Mouse (Mus musculus) hindbrain, embryonic 11.5 days (tissue): Measurements from ENCODE around the gene C2cd4a. TPM values are rescaled to one million over a fixed set of nuclear protein-coding genes. Genes with fewer than 3 reads are reported as not detected.

Source experiments
- ATAC-seq: fragments of 200-750 bp; cut with Nextera tagmentation; 2 replicates; pipeline ENCODE4 v1.8.0; 2017; ENCODE audit warnings: mild to moderate bottlenecking, moderate TSS enrichment, moderate library complexity; ENCODE audit not compliant: low FRiP score
- DNase-seq: peaks from one replicate; pipeline ENCODE4 v3.0.0-alpha.2; 2015; ENCODE audit warnings: low spot score
- H3K27ac ChIP-seq: fragments of 300-500 bp; sonication (generic); 2 replicates; pipeline ENCODE4 v1.5.1; 2014; ENCODE audit warnings: mild to moderate bottlenecking, low read depth, low read length
- H3K27me3 ChIP-seq: fragments of 300-500 bp; sonication (generic); 2 replicates; pipeline ENCODE4 v1.6.1; 2014; ENCODE audit warnings: mild to moderate bottlenecking, low read length, moderate library complexity, mixed read lengths; ENCODE audit not compliant: control insufficient read depth, insufficient read depth
- H3K36me3 ChIP-seq: fragments of 300-500 bp; sonication (generic); 2 replicates; pipeline ENCODE4 v1.6.1; 2014; ENCODE audit warnings: mild to moderate bottlenecking, low read length, moderate library complexity, mixed read lengths; ENCODE audit not compliant: control insufficient read depth, insufficient read depth
- H3K4me1 ChIP-seq: fragments of 300-500 bp; sonication (generic); replicated peaks from 2 replicates; pipeline ENCODE4 v1.6.1; 2014; ENCODE audit warnings: low read length, mixed read lengths; ENCODE audit not compliant: control insufficient read depth, insufficient read depth
- H3K4me2 ChIP-seq: fragments of 300-500 bp; sonication (generic); replicated peaks from 2 replicates; pipeline ENCODE4 v1.6.1; 2014; ENCODE audit warnings: mild to moderate bottlenecking, low read depth, low read length
- H3K4me3 ChIP-seq: fragments of 300-500 bp; sonication (generic); 2 replicates; pipeline ENCODE4 v1.5.1; 2014; ENCODE audit warnings: low read depth, low read length
- H3K9ac ChIP-seq: fragments of 300-500 bp; sonication (generic); 2 replicates; pipeline ENCODE4 v1.6.1; 2014; ENCODE audit warnings: low read depth, low read length
- H3K9me3 ChIP-seq: fragments of 300-500 bp; sonication (generic); 2 replicates; pipeline ENCODE4 v1.6.1; 2016; ENCODE audit warnings: low read length; ENCODE audit not compliant: control insufficient read depth
- WGBS: fragments of 180-500 bp; shearing (Covaris S2); extraction: QIAGEN DNeasy Blood & Tissue Kit; methylation state at CpG from one replicate; pipeline ENCODE4 v1.1.7; 2014; 5-methylcytosine and 5-hydroxymethylcytosine counted together
- polyA plus RNA-seq: library from polyadenylated mRNA; unstranded; fragments of >200 nt; fragmentation: Nextera tagmentation; extraction: Ambion mirVana; gene quantifications from 2 replicates; pipeline ENCODE4 v1.2.1, GENCODE M21; 2014

The C2cd4a gene
- polyA plus RNA-seq, 1 experiment from 2014 or later, result not detected

DNA sequence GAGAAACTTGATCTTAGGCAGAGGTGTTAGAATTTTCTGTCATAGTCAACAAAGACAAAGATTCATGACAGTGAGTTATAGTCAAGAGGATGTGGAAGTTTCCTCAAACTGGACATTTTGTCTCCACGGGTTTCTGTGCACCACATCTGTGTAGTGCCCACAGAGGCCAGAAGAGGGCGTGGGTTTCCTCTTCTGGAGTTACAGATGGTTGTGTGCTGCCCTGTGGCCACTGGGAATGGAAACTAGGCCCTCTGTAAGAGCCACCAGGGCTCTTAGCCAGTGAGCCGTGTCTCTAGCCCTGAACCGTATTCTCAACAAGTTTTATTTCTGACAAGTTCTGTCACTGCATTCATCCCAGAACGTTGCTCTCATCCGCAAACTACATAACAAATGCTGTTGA is 21.6 kb downstream of the C2cd4a start:
- 66% methylated on average over 6 of the region's 6 CpGs for WGBS

DNA sequence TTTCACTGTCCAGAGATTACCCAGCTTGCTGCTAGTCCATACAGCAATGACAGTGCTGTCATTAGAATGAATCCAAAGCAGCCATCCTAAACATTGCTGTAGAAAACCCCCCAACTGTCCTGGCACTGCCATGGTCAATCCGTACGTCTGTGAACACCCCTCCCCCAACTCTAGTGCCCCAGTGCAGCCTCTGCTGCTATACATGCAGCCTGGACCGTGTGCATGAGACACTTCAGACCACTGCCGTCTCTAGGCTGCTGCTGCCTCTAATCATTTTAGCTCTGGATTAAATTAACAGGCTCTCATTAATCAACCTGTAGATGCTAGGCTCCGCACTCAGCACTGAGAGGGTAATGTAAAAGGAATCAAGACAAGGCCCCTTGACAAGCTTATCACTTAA is 25.1 kb downstream of the C2cd4a start:
- Histone ChIP-seq H3K4me1 (no peaks in the 10 kb centered on the region), H3K27me3 (no peaks in the 10 kb centered on the region), H3K36me3 (no peaks in the 10 kb centered on the region), H3K27ac (no peak overlapping the region), H3K4me2 (no peak overlapping the region), H3K9ac (no peak overlapping the region), H3K9me3 (no peaks in the 10 kb centered on the region), H3K4me3 (no peak overlapping the region)
- DNase-seq, result no peak
- 75% methylated on average over 5 of the region's 5 CpGs for WGBS
- no peak for ATAC-seq

More for the DNA sequence above, 21.6 kb downstream of the C2cd4a start:
- Histone ChIP-seq H3K9me3 (no peaks in the 10 kb centered on the region), H3K4me3 (no peak overlapping the region), H3K4me1 (no peaks in the 10 kb centered on the region), H3K27ac (no peak overlapping the region), H3K4me2 (no peak overlapping the region), H3K36me3 (no peaks in the 10 kb centered on the region), H3K9ac (no peak overlapping the region), H3K27me3 (no peaks in the 10 kb centered on the region)
- no peak for DNase-seq
- ATAC-seq, result no peak

DNA sequence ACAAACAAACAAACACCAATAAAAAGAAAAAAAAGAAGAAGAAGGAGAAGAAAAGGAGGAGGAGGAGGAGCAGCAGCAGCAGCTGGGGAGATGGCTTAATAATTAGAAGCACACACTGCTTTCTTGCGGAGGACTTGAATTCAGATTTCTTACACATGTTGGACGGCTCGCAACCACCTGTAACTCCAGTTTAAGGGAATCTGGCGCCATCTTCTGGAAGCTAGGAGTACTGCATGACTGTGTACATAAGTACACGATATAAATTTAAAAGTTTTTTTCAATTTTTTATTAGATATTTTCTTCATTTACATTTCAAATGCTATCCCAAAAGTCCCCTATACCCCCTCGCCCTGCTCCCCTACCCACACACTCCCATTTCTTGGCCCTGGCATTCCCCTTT is 29.9 kb downstream of the C2cd4a start:
- H3K9ac ChIP-seq, result no peak overlapping the region
- no peaks in the 10 kb centered on the region for H3K4me1 ChIP-seq
- no peak overlapping the region for H3K27ac ChIP-seq
- no peaks in the 10 kb centered on the region for H3K9me3 ChIP-seq
- WGBS, result 39% methylated on average over 6 of the region's 6 CpGs
- H3K36me3 ChIP-seq, result no peaks in the 10 kb centered on the region
- no peak overlapping the region for H3K4me2 ChIP-seq
- peak; percentile 74 for DNase-seq
- H3K27me3 ChIP-seq, result no peaks in the 10 kb centered on the region
- no peak for ATAC-seq
- H3K4me3 ChIP-seq, result no peak overlapping the region

DNA sequence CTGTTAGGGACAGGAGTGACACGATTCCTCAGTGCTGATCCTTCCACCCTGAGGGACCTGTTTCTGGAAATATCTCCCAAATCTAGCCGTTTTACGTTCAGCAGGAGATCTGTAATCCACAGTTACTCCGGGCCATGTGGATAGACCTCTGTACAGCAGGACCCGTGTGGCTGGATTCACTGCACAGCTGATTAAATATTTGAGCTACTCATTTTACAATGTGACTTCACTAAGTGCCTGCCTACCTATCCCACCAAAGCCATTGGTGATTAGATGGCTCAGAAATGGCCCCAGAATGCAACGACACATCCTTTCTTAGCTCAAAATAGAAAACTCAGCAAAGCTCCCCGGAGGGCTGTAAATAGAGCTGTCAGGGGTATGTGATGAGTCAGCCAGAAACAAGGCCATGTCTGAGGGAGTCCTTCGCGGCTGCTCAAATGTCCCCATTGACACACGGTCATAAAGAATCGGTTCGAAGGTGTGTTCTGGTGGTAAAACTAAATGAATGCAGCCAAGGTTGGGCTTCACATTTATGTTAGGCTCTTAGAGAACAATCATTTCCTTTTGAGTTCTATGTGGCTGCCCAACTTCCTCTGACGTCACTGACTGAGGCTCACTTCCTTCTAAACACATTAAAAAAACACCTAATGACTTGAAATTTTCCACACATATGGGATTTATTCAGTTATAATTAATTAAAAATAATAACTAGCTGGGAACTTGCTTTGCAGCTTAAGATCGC is 32.9 kb downstream of the C2cd4a start:
- ATAC-seq (no peak), DNase-seq (no peak)
- 72% methylated on average over 14 of the region's 14 CpGs for WGBS
- no peak overlapping the region for H3K9ac ChIP-seq
- H3K4me1 ChIP-seq, result no peaks in the 10 kb centered on the region
- H3K36me3 ChIP-seq, result no peaks in the 10 kb centered on the region
- H3K9me3 ChIP-seq, result no peaks in the 10 kb centered on the region
- H3K4me2 ChIP-seq, result no peak overlapping the region
- H3K27ac ChIP-seq, result no peak overlapping the region
- no peak overlapping the region for H3K4me3 ChIP-seq
- H3K27me3 ChIP-seq, result no peaks in the 10 kb centered on the region

DNA sequence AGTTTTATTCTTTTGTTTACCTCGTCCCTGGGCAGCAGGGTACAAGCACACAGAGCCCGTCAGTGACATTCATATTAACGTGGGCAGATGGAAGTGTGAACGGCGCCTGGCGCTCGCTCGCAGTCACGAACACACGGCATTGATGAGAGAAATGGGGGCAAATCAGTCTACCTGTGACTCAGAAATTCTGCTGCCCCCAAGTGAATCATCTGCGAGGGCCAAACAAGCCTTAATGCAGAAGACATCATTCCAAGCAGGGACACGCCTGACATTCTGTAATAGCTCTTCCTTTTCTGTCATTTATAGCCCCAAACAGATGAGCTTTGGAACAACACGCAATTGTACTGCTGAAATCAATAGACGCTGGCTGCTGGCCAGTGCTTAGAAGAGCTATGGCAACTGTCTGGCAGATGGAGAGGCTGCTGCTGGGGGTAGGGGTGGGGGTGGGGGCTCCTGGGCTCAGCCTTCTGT is 36.9 kb downstream of the C2cd4a start:
- H3K27ac ChIP-seq, result peak overlapping the region; percentile 67
- H3K27me3 ChIP-seq, result no peaks in the 10 kb centered on the region
- WGBS, result 61% methylated on average over 14 of the region's 14 CpGs
- H3K4me3 ChIP-seq, result no peak overlapping the region
- ATAC-seq (peak; percentile 76), DNase-seq (peak; percentile 38)
- H3K4me1 ChIP-seq, result no peaks in the 10 kb centered on the region
- H3K9ac ChIP-seq, result no peak overlapping the region
- H3K36me3 ChIP-seq, result no peaks in the 10 kb centered on the region
- no peaks in the 10 kb centered on the region for H3K9me3 ChIP-seq
- no peak overlapping the region for H3K4me2 ChIP-seq

DNA sequence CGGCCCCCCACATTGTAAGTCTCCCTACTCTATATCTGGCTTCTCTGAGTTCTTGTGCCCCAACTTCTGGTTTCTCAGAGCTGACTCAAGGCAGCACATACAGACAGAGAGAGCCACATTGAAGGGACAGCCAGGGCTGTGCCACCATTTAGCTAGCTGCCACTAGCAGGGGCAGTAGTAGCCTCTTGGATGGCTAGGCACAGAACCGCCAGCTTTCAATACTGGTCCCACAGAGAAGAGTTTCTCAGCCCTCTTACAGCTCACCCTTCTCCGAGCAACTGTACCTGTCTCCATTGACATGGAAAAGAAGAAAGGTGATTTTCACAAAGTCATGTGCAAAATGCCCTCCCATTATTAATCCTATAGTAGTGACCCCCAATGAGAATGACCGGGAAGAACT is 37.5 kb downstream of the C2cd4a start:
- WGBS, result 93% methylated on average over 4 of the region's 4 CpGs
- no peak overlapping the region for H3K9ac ChIP-seq
- no peaks in the 10 kb centered on the region for H3K27me3 ChIP-seq
- no peaks in the 10 kb centered on the region for H3K36me3 ChIP-seq
- H3K4me3 ChIP-seq, result no peak overlapping the region
- no peak overlapping the region for H3K4me2 ChIP-seq
- ATAC-seq (no peak), DNase-seq (no peak)
- H3K4me1 ChIP-seq, result no peaks in the 10 kb centered on the region
- H3K27ac ChIP-seq, result peak overlapping the region; percentile 67; the same call in 1 of the 2 replicates
- no peaks in the 10 kb centered on the region for H3K9me3 ChIP-seq

DNA sequence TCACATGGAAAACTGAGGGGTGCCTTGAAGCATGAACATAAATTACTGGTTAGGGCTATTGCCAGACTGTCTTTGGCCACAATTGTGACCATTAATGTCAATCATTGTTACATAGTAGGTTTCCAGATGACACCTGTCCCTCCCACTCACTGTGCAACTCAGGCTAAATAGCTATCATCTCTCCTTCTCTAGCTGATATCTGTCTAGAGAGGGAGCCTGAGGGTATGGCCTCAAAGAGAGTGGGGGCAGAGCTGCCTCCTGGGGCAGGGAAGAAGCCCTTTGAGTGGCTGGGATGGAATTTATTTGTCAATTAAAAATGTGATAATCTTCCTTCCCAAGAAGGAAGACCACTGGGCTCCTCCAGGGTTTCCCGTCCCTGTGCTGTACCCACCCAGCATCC is 37.9 kb downstream of the C2cd4a start:
- ATAC-seq, result no peak
- Histone ChIP-seq H3K27me3 (no peaks in the 10 kb centered on the region), H3K4me3 (no peak overlapping the region), H3K27ac (no peak overlapping the region), H3K36me3 (no peaks in the 10 kb centered on the region), H3K4me1 (no peaks in the 10 kb centered on the region), H3K9me3 (no peaks in the 10 kb centered on the region), H3K9ac (no peak overlapping the region), H3K4me2 (no peak overlapping the region)
- 73% methylated on average over 1 of the region's 1 CpGs for WGBS
- no peak for DNase-seq

DNA sequence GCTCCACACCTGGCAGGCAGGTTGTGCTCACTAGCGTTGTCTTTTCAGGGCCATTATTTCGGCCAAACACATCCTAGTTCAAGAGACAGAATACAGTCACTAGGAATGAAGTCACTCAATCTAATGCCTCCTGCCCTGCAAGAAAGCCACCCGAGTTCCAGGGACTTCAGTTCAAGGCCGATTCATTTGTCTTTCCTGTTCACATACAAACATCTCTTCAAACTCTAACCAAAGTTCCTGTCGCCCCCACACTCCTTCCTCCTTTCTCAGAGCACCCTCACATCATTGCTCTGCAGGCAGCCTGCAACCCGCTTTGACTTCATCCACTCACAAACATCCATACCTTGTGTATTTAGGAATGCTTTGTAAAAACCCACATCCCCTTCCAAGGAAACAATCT is 38.6 kb downstream of the C2cd4a start:
- H3K4me1 ChIP-seq, result no peaks in the 10 kb centered on the region
- H3K27me3 ChIP-seq, result no peaks in the 10 kb centered on the region
- ATAC-seq, result no peak
- no peak overlapping the region for H3K27ac ChIP-seq
- no peaks in the 10 kb centered on the region for H3K36me3 ChIP-seq
- no peak for DNase-seq
- WGBS, result 81% methylated on average over 6 of the region's 6 CpGs
- no peak overlapping the region for H3K9ac ChIP-seq
- H3K4me3 ChIP-seq, result no peak overlapping the region
- H3K9me3 ChIP-seq, result no peaks in the 10 kb centered on the region
- no peak overlapping the region for H3K4me2 ChIP-seq

DNA sequence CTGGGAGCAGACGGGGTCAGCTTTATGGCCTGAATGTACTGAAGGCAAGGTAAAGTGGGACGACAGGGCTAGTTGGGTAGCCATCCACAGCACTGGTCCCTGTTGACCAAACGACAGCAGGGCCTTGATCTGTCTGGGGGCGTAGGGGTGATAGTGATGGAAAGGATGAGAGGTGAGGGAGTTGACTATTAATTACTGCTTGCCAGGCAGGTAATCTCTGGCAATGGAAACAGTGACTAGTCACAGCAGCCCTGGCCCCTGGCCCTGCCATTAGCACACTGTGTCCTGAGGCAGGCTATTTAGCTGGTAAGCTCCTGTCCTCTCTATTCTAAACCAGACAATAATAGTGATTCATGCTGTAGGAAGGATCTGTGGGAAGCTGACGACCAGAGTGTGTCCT is 39.7 kb downstream of the C2cd4a start:
- Histone ChIP-seq H3K4me3 (no peak overlapping the region), H3K4me1 (no peaks in the 10 kb centered on the region), H3K27ac (no peak overlapping the region), H3K27me3 (no peaks in the 10 kb centered on the region), H3K9ac (no peak overlapping the region), H3K9me3 (no peaks in the 10 kb centered on the region), H3K36me3 (no peaks in the 10 kb centered on the region), H3K4me2 (no peak overlapping the region)
- DNase-seq, result no peak
- ATAC-seq, result no peak
- WGBS, result 77% methylated on average over 5 of the region's 5 CpGs
